Mouse (Mus musculus): ENCODE data around the gene Colq. TPM values are rescaled to one million over a fixed set of nuclear protein-coding genes. Genes with fewer than 3 reads are reported as not detected.

Gene Colq
- polyA plus RNA-seq, 1 experiment from 2014 or later = 7.8 TPM

DNA sequence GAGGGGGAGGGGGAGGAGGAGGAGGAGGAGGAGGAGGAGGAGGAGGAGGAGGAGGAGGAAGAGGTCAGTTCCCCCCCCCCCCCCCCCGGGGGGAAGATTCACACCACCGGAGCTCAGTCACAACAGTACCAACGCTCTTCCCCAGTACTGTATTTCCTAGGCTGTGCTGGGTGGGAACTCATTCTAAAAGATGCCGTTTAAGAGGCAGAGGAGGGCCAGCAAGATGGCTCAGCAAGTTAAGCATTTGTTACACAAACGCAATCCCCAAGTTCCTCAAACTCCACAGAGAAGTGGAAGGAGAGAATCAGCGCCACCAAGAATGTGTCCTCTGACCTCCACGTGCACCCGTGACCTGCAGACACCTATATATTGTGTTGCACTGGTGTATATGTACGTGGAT, 8.1 kb downstream of the Colq start:
- Histone ChIP-seq H3K4me2 (ENCODE audit: low read depth, low read length) (no peak overlapping the region), H3K4me3 (ENCODE audit: low read depth, low read length) (no peak overlapping the region), H3K27ac (replicated peaks; ENCODE audit: low read depth, low read length) (no peak overlapping the region), H3K36me3 (ENCODE audit: control insufficient read depth, insufficient read depth, low read length) (no peaks in the 10 kb centered on the region), H3K4me1 (ENCODE audit: control insufficient read depth, insufficient read depth, low read length) (0 out of 2 replicates have a peak, but pooled peaks cover 2% of the 10 kb centered on the region), H3K9ac (ENCODE audit: low read depth, low read length) (no peak overlapping the region), H3K9me3 (ENCODE audit: control insufficient read depth, low read length) (no peaks in the 10 kb centered on the region), H3K27me3 (replicated peaks; ENCODE audit: control insufficient read depth, insufficient read depth, low read length) (no peaks in the 10 kb centered on the region)
- DNase-seq (ENCODE audit: low spot score) = no peak
- 85% methylated on average over 8 of the region's 9 CpGs for WGBS
- no peak for ATAC-seq (ENCODE audit: low read depth)

DNA sequence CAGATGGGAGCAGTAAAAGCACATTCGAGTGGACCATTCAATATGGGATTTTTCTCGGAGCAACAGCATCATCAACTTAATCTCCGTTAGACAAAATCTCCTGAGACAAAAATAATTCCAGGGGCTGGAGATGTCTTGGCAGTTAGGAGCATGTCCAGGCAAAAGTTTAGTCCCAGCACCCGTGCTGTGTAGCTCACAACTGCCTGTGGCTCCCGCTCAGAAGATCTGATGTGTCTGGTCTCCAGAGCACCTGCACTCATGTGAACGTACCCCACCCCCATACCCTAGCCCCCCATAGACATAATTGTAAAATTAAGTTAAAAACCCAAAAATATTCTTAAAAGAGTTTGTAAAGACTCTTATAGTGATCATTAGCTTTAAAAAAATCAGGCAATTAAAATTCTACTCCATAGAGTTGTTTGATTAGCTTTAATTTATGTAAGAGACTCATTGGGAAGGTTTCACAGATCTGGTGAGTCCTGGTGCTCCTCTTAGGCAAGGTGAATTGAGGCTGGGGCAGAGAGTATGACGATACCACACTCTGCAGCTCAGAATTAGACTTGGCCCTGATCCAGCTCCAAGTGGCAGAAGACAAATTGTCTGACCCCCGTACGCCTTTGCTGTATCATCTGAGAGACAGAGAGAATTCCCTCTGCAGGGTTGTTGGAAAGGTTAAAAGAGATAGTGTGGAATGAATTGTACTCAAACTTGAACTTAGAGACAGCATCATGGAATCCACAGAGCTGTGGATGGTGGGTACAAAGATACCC, 13.0 kb downstream of the Colq start:
- H3K4me1 ChIP-seq (ENCODE audit: control insufficient read depth, insufficient read depth, low read length) = peaks cover 16% of the 10 kb centered on the region

DNA sequence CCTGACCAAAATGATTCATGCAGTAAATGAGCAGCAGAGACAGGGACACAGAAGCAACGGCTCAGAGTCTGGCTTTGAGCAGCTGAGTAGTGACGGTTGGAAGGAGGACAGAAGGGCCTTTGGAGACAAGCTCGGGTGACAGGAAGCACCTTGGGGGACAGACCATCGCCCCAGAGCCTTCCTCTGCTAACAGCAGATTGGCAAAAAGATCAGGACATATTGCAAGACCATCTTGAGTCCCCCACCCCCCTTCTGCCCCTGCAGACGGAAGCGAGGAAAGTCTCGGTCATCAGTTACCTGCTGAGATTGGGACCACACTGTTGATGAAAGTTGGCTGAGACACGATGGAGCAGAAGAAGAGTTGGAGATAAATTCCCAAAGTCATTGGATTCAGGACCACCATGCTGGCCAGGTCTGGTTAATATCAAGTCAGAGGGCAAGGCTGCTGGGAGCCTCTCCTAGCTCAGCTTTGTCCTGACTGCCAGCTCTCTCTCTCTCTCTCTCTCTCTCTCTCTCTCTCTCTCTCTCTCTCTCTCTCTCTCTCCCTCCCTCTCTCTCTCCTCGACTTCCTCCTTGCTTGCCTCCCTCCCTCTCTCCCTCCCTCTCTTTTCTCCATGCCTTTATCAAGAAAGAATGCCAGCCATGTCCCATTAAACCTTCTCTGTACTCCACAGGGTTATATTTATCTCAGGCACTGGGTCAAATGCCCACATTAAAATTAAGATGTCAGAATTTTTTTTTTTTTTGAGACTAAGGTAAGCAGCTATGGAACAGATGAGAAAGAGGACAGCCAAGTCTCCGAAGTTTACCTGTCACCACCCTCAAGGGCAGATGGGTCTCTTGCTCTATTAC, 14.1 kb downstream of the Colq start:
- no peak overlapping the region for H3K4me2 ChIP-seq (ENCODE audit: low read depth, low read length)
- DNase-seq (ENCODE audit: low spot score) (no peak), ATAC-seq (ENCODE audit: low read depth) (no peak)
- no peak overlapping the region for H3K9ac ChIP-seq (ENCODE audit: low read depth, low read length)
- H3K27ac ChIP-seq (replicated peaks; ENCODE audit: low read depth, low read length) = no peak overlapping the region
- H3K9me3 ChIP-seq (ENCODE audit: control insufficient read depth, low read length) = no peaks in the 10 kb centered on the region
- 45% methylated on average over 10 of the region's 10 CpGs for WGBS
- H3K4me1 ChIP-seq (ENCODE audit: control insufficient read depth, insufficient read depth, low read length) = peaks cover 16% of the 10 kb centered on the region
- no peak overlapping the region for H3K4me3 ChIP-seq (ENCODE audit: low read depth, low read length)
- H3K27me3 ChIP-seq (replicated peaks; ENCODE audit: control insufficient read depth, insufficient read depth, low read length) = no peaks in the 10 kb centered on the region
- H3K36me3 ChIP-seq (ENCODE audit: control insufficient read depth, insufficient read depth, low read length) = no peaks in the 10 kb centered on the region

More for the DNA sequence above, 13.0 kb downstream of the Colq start:
- no peaks in the 10 kb centered on the region for H3K36me3 ChIP-seq (ENCODE audit: control insufficient read depth, insufficient read depth, low read length)
- H3K4me2 ChIP-seq (ENCODE audit: low read depth, low read length) = no peak overlapping the region
- H3K27ac ChIP-seq (replicated peaks; ENCODE audit: low read depth, low read length) = no peak overlapping the region
- WGBS = 41% methylated on average over 9 of the region's 9 CpGs
- DNase-seq (ENCODE audit: low spot score) (no peak), ATAC-seq (ENCODE audit: low read depth) (no peak)
- H3K27me3 ChIP-seq (replicated peaks; ENCODE audit: control insufficient read depth, insufficient read depth, low read length) = no peaks in the 10 kb centered on the region
- no peaks in the 10 kb centered on the region for H3K9me3 ChIP-seq (ENCODE audit: control insufficient read depth, low read length)
- no peak overlapping the region for H3K9ac ChIP-seq (ENCODE audit: low read depth, low read length)
- H3K4me3 ChIP-seq (ENCODE audit: low read depth, low read length) = no peak overlapping the region

- peaks cover 16% of the 10 kb centered on the region for H3K4me1 ChIP-seq (ENCODE audit: control insufficient read depth, insufficient read depth, low read length)
- ATAC-seq (ENCODE audit: low read depth) = peak; percentile 36; the same call in 1 of the 2 replicates
- no peaks in the 10 kb centered on the region for H3K9me3 ChIP-seq (ENCODE audit: control insufficient read depth, low read length)
- H3K9ac ChIP-seq (ENCODE audit: low read depth, low read length) = peak overlapping the region; percentile 27; the same call in 1 of the 2 replicates
- no peaks in the 10 kb centered on the region for H3K36me3 ChIP-seq (ENCODE audit: control insufficient read depth, insufficient read depth, low read length)
- H3K4me2 ChIP-seq (ENCODE audit: low read depth, low read length) = no peak overlapping the region
- H3K4me3 ChIP-seq (ENCODE audit: low read depth, low read length) = no peak overlapping the region
- DNase-seq (ENCODE audit: low spot score) = no peak
- WGBS = 67% methylated on average over 9 of the region's 9 CpGs
- no peaks in the 10 kb centered on the region for H3K27me3 ChIP-seq (replicated peaks; ENCODE audit: control insufficient read depth, insufficient read depth, low read length)
- H3K27ac ChIP-seq (replicated peaks; ENCODE audit: low read depth, low read length) = no peak overlapping the region
These were observed 15.3 kb downstream of the Colq start for GRCm38 (mm10) chr14:31575866-31576265.

DNA sequence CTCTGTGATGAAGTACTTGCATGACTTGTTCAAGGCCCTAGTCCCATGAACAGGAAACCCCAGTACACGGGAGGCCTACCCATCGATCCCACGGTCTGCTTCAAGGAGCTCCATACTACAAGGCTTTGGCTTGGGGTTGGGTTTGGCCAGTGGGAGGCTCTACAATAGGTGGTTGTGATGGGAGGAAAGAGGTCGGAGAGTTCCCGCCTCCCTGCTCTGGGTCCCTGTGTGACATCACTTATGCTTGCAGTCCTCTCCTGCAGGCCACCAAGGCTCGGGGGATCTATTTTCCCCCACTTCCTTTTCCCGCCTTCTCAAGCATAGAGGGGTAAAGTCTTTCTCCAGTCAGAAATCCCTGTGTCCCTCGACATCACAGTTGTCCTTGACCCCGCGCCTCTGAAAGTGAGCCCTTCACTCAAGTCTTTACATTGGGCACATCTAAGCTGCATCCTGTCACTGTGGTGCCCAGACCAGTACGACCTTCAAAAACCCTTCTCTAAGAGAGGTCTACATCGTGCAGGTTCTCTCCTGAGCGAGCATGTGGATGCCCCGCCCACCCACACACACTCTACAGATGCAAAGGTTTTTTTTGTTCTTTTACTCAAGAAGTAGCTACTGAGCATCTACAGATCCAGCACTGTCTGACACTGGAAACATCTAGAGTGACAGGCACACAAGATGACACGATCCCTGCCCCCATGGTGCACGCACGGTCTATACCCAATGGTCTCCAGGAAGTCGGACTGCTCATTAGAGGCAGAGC, 16.1 kb downstream of the Colq start:
- ATAC-seq (ENCODE audit: low read depth) (no peak), DNase-seq (ENCODE audit: low spot score) (no peak)
- no peak overlapping the region for H3K9ac ChIP-seq (ENCODE audit: low read depth, low read length)
- peaks cover 16% of the 10 kb centered on the region for H3K4me1 ChIP-seq (ENCODE audit: control insufficient read depth, insufficient read depth, low read length)
- 87% methylated on average over 18 of the region's 18 CpGs for WGBS
- H3K36me3 ChIP-seq (ENCODE audit: control insufficient read depth, insufficient read depth, low read length) = no peaks in the 10 kb centered on the region
- no peaks in the 10 kb centered on the region for H3K27me3 ChIP-seq (replicated peaks; ENCODE audit: control insufficient read depth, insufficient read depth, low read length)
- no peaks in the 10 kb centered on the region for H3K9me3 ChIP-seq (ENCODE audit: control insufficient read depth, low read length)
- H3K4me2 ChIP-seq (ENCODE audit: low read depth, low read length) = no peak overlapping the region
- no peak overlapping the region for H3K4me3 ChIP-seq (ENCODE audit: low read depth, low read length)
- no peak overlapping the region for H3K27ac ChIP-seq (replicated peaks; ENCODE audit: low read depth, low read length)

DNA sequence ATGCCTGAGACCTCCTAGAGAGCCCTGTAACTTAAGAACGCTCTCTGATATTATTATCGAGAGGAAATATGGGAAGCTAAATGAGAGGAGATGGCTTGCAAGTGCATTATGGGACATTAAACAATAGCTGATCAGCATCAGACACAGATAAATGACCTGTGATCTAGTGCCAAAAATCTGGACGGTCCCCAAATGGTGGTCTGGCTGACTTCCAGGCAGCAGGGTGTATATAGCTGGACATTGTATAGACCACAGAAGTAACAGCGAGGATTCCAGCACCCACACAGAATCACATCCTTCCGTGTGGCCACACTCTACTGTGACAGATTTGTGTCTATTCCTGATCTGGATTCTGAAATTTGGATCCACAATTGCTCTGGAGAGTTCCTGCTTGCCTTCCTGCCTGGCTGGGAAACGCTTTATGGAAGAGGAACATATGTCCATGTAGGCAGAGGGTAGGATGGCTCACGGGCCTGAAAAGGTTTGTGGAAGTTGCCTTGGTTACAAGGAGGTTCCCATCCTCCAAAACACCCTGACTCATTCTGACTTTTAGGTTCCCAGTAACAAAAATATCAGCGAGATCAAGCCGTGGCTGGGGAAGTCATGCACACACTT, 18.5 kb downstream of the Colq start:
- WGBS = 73% methylated on average over 9 of the region's 9 CpGs
- H3K27ac ChIP-seq (replicated peaks; ENCODE audit: low read depth, low read length) = no peak overlapping the region
- no peaks in the 10 kb centered on the region for H3K36me3 ChIP-seq (ENCODE audit: control insufficient read depth, insufficient read depth, low read length)
- H3K4me2 ChIP-seq (ENCODE audit: low read depth, low read length) = no peak overlapping the region
- no peak for DNase-seq (ENCODE audit: low spot score)
- peaks cover 13% of the 10 kb centered on the region for H3K4me1 ChIP-seq (ENCODE audit: control insufficient read depth, insufficient read depth, low read length)
- ATAC-seq (ENCODE audit: low read depth) = no peak
- no peak overlapping the region for H3K4me3 ChIP-seq (ENCODE audit: low read depth, low read length)
- H3K9me3 ChIP-seq (ENCODE audit: control insufficient read depth, low read length) = no peaks in the 10 kb centered on the region
- no peak overlapping the region for H3K9ac ChIP-seq (ENCODE audit: low read depth, low read length)
- H3K27me3 ChIP-seq (replicated peaks; ENCODE audit: control insufficient read depth, insufficient read depth, low read length) = no peaks in the 10 kb centered on the region

- no peak for ATAC-seq (ENCODE audit: low read depth)
- 78% methylated on average over 5 of the region's 5 CpGs for WGBS
- no peak overlapping the region for H3K27ac ChIP-seq (replicated peaks; ENCODE audit: low read depth, low read length)
- no peaks in the 10 kb centered on the region for H3K36me3 ChIP-seq (ENCODE audit: control insufficient read depth, insufficient read depth, low read length)
- H3K4me3 ChIP-seq (ENCODE audit: low read depth, low read length) = no peak overlapping the region
- H3K9me3 ChIP-seq (ENCODE audit: control insufficient read depth, low read length) = no peaks in the 10 kb centered on the region
- no peak overlapping the region for H3K4me2 ChIP-seq (ENCODE audit: low read depth, low read length)
- H3K9ac ChIP-seq (ENCODE audit: low read depth, low read length) = no peak overlapping the region
- no peaks in the 10 kb centered on the region for H3K27me3 ChIP-seq (replicated peaks; ENCODE audit: control insufficient read depth, insufficient read depth, low read length)
- H3K4me1 ChIP-seq (ENCODE audit: control insufficient read depth, insufficient read depth, low read length) = 0 out of 2 replicates have a peak, but pooled peaks cover 3% of the 10 kb centered on the region
- no peak for DNase-seq (ENCODE audit: low spot score)
These were observed 19.7 kb downstream of the Colq start for GRCm38 (mm10) chr14:31571419-31571818.

All from embryonic facial prominence, embryonic 14.5 days (tissue).